Mouse (Mus musculus) neural tube, embryonic 13.5 days (tissue): Measurements from ENCODE around the gene Teddm1a. TPM values are rescaled to one million over a fixed set of nuclear protein-coding genes. Genes with fewer than 3 reads are reported as not detected.

Experiments
- ATAC-seq: fragments of 200-750 bp; cut with Nextera tagmentation; 2 replicates; pipeline ENCODE4 v1.8.0; 2017; ENCODE audit warnings: low read depth, mild to moderate bottlenecking, moderate TSS enrichment, moderate library complexity
- H3K27ac ChIP-seq: fragments of 300-500 bp; sonication (generic); replicated peaks from 2 replicates; pipeline ENCODE4 v1.5.1; 2015; ENCODE audit warnings: moderate library complexity, mild to moderate bottlenecking, inconsistent platforms
- H3K27me3 ChIP-seq: fragments of 300-500 bp; sonication (generic); 2 replicates; pipeline ENCODE4 v1.6.1; 2015; ENCODE audit warnings: mild to moderate bottlenecking, inconsistent platforms
- H3K36me3 ChIP-seq: fragments of 300-500 bp; sonication (generic); 2 replicates; pipeline ENCODE4 v1.6.1; 2015; ENCODE audit warnings: mild to moderate bottlenecking, inconsistent platforms
- H3K4me1 ChIP-seq: fragments of 300-500 bp; sonication (generic); replicated peaks from 2 replicates; pipeline ENCODE4 v1.6.1; 2015; ENCODE audit warnings: inconsistent platforms
- H3K4me2 ChIP-seq: fragments of 300-500 bp; sonication (generic); 2 replicates; pipeline ENCODE4 v1.6.1; 2015; ENCODE audit warnings: inconsistent platforms, mild to moderate bottlenecking, moderate library complexity
- H3K4me3 ChIP-seq: fragments of 300-500 bp; sonication (generic); 2 replicates; pipeline ENCODE4 v1.5.1; 2015; ENCODE audit warnings: mild to moderate bottlenecking, inconsistent platforms
- H3K9ac ChIP-seq: fragments of 300-500 bp; sonication (generic); 2 replicates; pipeline ENCODE4 v1.6.1; 2015; ENCODE audit warnings: moderate library complexity, mild to moderate bottlenecking, inconsistent platforms
- H3K9me3 ChIP-seq: fragments of 300-500 bp; sonication (generic); 2 replicates; pipeline ENCODE4 v1.6.1; 2016; ENCODE audit warnings: inconsistent platforms
- WGBS: fragments of 180-500 bp; shearing (Covaris S2); methylation state at CpG from one replicate; pipeline ENCODE4 v1.1.7; 2015; 5-methylcytosine and 5-hydroxymethylcytosine counted together
- polyA plus RNA-seq: library from polyadenylated mRNA; unstranded; fragments of >200 nt; fragmentation: Nextera tagmentation; extraction: Ambion mirVana; gene quantifications from 2 replicates; pipeline ENCODE4 v1.2.1, GENCODE M21; 2015

The Teddm1a gene
- polyA plus RNA-seq, 1 experiment from 2014 or later, result not detected

GRCm38 (mm10) chr1:153908741-153909140 lies 17.2 kb downstream of the Teddm1a start:
- WGBS, result 93% methylated on average over 4 of the region's 4 CpGs

DNA sequence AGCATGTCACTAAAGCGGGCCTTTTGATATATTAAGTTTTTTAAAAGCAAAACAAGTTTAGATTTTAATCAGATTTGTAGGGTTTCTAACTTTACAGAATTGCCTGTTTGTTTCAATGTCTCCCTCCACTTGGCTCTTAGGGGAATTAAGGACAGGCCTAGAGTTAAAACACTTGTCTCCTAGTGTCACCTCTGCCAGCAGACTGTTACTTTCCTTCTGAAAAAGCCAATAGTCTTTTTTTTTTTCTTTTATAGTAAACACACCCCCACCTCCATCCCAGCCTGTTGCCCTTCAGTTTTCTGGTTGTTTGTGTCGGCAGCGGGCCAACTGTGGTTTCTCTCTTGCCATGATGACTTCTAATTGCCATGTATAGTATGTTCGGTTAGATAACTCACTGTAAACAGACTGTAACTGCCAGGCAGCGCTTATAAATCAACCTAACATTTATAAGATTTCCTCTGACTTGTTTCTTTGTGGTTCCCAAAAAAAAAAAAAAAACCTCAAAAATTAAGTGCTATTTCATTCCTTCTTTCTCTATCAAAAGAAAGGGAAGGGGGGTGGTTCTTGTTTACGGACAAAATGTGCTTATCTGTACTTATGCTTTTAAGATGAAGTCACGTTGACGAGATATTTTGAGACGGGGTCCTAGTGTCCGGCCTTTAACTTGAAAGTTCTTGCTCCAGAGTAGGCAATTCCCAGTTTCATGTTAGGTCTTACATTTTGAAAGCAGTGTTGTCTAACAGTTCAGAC lies 17.8 kb downstream of the Teddm1a start:
- Histone ChIP-seq H3K9ac (no peak overlapping the region), H3K9me3 (no peaks in the 10 kb centered on the region), H3K4me2 (no peak overlapping the region), H3K4me1 (no peaks in the 10 kb centered on the region), H3K4me3 (no peak overlapping the region), H3K27me3 (no peaks in the 10 kb centered on the region), H3K36me3 (peaks cover 77% of the 10 kb centered on the region), H3K27ac (no peak overlapping the region)
- ATAC-seq, result no peak
- 90% methylated on average over 10 of the region's 10 CpGs for WGBS

More at GRCm38 (mm10) chr1:153908741-153909140, 17.2 kb downstream of the Teddm1a start:
- no peak for ATAC-seq
- no peak overlapping the region for H3K4me3 ChIP-seq
- no peaks in the 10 kb centered on the region for H3K9me3 ChIP-seq
- H3K27me3 ChIP-seq, result no peaks in the 10 kb centered on the region
- peaks cover 83% of the 10 kb centered on the region for H3K36me3 ChIP-seq
- no peak overlapping the region for H3K27ac ChIP-seq
- H3K4me1 ChIP-seq, result peaks cover 2% of the 10 kb centered on the region; the same call in 1 of the 2 replicates
- no peak overlapping the region for H3K4me2 ChIP-seq
- no peak overlapping the region for H3K9ac ChIP-seq

GRCm38 (mm10) chr1:153909963-153910291 lies 18.4 kb downstream of the Teddm1a start:
- Histone ChIP-seq H3K4me3 (no peak overlapping the region), H3K9ac (no peak overlapping the region), H3K4me1 (no peaks in the 10 kb centered on the region), H3K9me3 (no peaks in the 10 kb centered on the region), H3K4me2 (no peak overlapping the region), H3K27ac (no peak overlapping the region), H3K27me3 (no peaks in the 10 kb centered on the region), H3K36me3 (peaks cover 72% of the 10 kb centered on the region)
- no peak for ATAC-seq
- 93% methylated on average over 9 of the region's 9 CpGs for WGBS

DNA sequence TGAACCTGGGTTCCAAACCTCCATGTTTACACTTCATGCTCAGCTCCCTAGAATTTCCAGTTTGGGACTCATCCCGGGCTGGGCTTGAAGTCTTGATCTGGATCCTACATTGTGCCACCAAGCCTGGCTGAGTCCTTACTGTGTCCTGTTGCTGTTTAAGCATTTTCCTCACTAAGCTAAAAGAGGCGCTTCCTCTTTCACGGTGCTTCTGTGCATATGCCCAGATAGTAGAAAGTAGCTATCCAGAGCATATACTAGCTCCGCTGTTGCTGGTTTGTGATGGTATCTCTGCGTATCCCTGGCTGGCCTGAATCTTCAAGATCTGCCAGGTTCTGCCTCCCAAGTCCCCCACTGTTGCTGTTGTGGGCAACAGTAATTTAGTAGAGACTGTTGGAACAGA lies 18.9 kb downstream of the Teddm1a start:
- Histone ChIP-seq H3K36me3 (peaks cover 67% of the 10 kb centered on the region), H3K9ac (no peak overlapping the region), H3K9me3 (no peaks in the 10 kb centered on the region), H3K4me1 (no peaks in the 10 kb centered on the region), H3K27me3 (no peaks in the 10 kb centered on the region), H3K4me3 (no peak overlapping the region), H3K4me2 (no peak overlapping the region), H3K27ac (no peak overlapping the region)
- no peak for ATAC-seq
- WGBS, result 97% methylated on average over 5 of the region's 5 CpGs

- no peaks in the 10 kb centered on the region for H3K27me3 ChIP-seq
- no peak for ATAC-seq
- no peaks in the 10 kb centered on the region for H3K4me1 ChIP-seq
- 88% methylated on average over 6 of the region's 6 CpGs for WGBS
- H3K4me3 ChIP-seq, result no peak overlapping the region
- H3K36me3 ChIP-seq, result peaks cover 57% of the 10 kb centered on the region
- no peak overlapping the region for H3K9ac ChIP-seq
- no peaks in the 10 kb centered on the region for H3K9me3 ChIP-seq
- H3K27ac ChIP-seq, result no peak overlapping the region
- no peak overlapping the region for H3K4me2 ChIP-seq
Observed at GRCm38 (mm10) chr1:153911276-153911795, 19.8 kb downstream of the Teddm1a start.

GRCm38 (mm10) chr1:153913869-153914268 lies 22.3 kb downstream of the Teddm1a start:
- Histone ChIP-seq H3K4me1 (no peaks in the 10 kb centered on the region), H3K4me2 (no peak overlapping the region), H3K36me3 (peaks cover 32% of the 10 kb centered on the region), H3K27ac (no peak overlapping the region), H3K9me3 (no peaks in the 10 kb centered on the region), H3K27me3 (no peaks in the 10 kb centered on the region), H3K4me3 (no peak overlapping the region), H3K9ac (no peak overlapping the region)
- WGBS, result 88% methylated on average over 3 of the region's 3 CpGs
- no peak for ATAC-seq

DNA sequence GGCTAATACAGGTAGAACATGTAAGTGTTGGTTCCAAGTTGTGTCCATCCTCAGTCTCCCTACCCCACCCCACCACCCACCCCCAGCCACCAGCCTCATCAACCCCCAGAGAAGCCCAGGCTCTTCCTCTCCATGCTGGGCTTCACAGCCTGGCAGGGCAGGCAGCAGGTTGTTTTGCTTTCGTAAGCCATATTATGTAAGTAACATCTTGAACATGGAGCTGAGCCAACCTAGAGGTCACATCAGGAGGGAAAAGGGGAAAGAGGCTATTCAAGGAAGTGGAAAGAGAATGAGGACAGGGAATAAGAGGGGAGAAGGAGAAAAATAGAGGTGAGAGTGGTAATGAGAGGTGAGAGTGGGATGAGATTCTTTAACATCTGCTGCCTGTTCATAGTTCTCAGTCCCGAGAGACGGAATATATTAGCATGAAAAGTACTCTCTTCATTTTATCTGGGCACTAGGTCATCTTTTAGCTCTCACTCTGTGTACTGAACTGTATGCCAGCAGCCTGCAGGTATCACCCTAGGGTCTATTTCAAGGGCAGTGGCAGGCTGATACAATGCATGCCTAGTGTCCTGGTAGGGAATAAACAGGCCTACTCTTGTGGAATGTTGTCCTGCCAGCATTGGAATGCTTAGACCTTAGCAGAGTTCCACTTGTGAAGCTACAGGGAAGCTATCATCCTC lies 27.1 kb downstream of the Teddm1a start:
- 78% methylated on average over 3 of the region's 3 CpGs for WGBS
- Histone ChIP-seq H3K4me1 (no peaks in the 10 kb centered on the region), H3K36me3 (no peaks in the 10 kb centered on the region), H3K4me2 (no peak overlapping the region), H3K27me3 (no peaks in the 10 kb centered on the region), H3K4me3 (no peak overlapping the region), H3K27ac (no peak overlapping the region), H3K9ac (no peak overlapping the region), H3K9me3 (no peaks in the 10 kb centered on the region)
- no peak for ATAC-seq

DNA sequence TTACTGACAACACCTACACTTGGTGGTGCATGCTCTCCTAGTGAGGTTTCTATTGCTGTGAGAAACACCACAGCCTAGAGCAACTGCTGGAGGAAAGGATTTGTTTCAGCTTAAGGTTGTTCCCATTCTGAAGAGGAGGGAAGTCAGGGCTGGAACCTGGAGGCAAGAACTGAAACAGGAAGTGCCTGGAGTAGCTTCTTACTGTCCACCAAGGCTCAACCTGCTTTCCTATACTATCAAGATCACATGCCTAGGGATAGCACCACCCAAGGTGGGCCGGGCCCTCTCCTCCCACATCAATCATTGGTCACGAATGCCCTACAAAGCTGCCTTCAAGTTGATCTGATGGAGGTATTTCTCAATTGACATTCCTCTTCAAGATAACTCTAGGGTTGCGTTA lies 30.1 kb downstream of the Teddm1a start:
- Histone ChIP-seq H3K9me3 (no peaks in the 10 kb centered on the region), H3K4me3 (no peak overlapping the region), H3K9ac (no peak overlapping the region), H3K4me1 (no peaks in the 10 kb centered on the region), H3K4me2 (no peak overlapping the region), H3K27me3 (no peaks in the 10 kb centered on the region), H3K27ac (no peak overlapping the region), H3K36me3 (no peaks in the 10 kb centered on the region)
- 91% methylated on average over 3 of the region's 3 CpGs for WGBS
- no peak for ATAC-seq

- no peak for ATAC-seq
- WGBS, result 61% methylated on average over 5 of the region's 5 CpGs
- H3K36me3 ChIP-seq, result no peaks in the 10 kb centered on the region
- no peak overlapping the region for H3K9ac ChIP-seq
- H3K4me1 ChIP-seq, result no peaks in the 10 kb centered on the region
- no peak overlapping the region for H3K27ac ChIP-seq
- H3K27me3 ChIP-seq, result no peaks in the 10 kb centered on the region
- no peaks in the 10 kb centered on the region for H3K9me3 ChIP-seq
- H3K4me3 ChIP-seq, result no peak overlapping the region
- H3K4me2 ChIP-seq, result no peak overlapping the region
Observed at GRCm38 (mm10) chr1:153922571-153923021, 31.1 kb downstream of the Teddm1a start.

DNA sequence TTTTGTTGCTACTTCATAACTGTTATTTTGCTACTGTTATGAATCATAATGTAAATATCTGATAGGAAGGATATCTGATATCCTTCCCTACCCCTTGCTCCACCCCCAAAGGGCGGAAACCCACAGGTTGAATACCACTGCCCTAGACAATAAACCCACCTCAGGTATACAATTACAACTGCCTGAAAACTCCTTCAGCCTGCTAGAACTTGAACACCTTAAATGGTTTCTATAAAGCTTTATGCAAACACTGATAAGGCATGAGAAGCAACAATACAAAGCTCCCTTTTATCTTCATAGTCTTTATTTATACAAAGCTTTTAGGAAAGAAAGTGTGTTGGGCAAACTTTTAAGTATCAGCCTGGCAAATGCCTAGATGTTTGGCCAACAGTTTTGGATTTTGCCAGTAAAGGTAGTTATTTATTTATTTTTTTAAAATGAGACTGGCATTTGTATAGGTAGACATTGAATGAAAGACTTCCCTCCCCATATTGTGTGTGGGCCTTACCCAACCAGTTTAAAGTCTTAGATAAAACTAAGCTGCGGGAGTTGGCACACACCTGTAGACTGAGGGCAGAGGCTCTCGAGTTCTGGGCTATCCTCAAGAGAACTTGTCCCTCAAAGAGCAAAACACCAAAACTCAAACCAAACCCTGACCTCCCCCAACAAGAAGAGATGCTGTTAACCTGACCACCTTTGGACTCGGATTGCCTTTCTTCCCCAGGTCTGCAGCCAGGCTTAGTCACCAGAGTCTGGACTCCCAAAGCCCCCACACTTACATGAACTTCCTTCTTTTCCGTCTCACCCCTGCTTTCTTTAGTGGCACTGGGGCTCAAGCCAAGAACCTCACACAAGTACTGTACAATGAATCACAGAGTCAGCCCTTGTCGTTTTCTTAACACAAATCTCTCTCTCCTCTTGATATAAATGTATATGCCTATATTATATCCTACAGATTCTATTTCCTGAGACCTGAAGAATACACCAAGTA lies 33.1 kb downstream of the Teddm1a start:
- H3K36me3 ChIP-seq, result no peaks in the 10 kb centered on the region
- WGBS, result 87% methylated on average over 6 of the region's 6 CpGs
- H3K4me1 ChIP-seq, result no peaks in the 10 kb centered on the region

DNA sequence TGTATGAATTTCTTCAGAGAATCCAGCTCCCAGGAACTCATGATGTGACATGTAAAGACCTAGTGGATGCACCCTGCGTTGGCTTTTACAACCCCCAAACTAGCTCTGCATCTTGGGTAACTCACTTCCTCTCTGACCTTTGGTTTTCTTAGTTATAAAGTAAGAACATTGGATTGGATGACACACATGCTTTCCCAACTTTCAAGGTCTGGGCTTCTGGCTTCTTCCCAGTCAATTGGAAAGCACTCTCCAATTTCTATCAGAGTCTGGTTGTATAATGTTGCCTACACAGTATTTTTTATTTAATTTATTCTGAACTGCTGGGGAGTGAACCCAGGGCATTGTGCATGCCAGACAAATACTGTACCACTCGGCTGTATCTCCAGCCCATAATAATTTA lies 38.9 kb downstream of the Teddm1a start:
- Histone ChIP-seq H3K4me2 (no peak overlapping the region), H3K9ac (no peak overlapping the region), H3K4me1 (no peaks in the 10 kb centered on the region), H3K27me3 (no peaks in the 10 kb centered on the region), H3K27ac (no peak overlapping the region), H3K36me3 (no peaks in the 10 kb centered on the region), H3K9me3 (no peaks in the 10 kb centered on the region), H3K4me3 (no peak overlapping the region)
- WGBS, result 86% methylated on average over 2 of the region's 2 CpGs
- ATAC-seq, result no peak

More for the DNA sequence above, 33.1 kb downstream of the Teddm1a start:
- ATAC-seq, result no peak
- H3K27me3 ChIP-seq, result no peaks in the 10 kb centered on the region
- no peak overlapping the region for H3K9ac ChIP-seq
- H3K9me3 ChIP-seq, result no peaks in the 10 kb centered on the region
- no peak overlapping the region for H3K4me2 ChIP-seq
- H3K27ac ChIP-seq, result no peak overlapping the region
- H3K4me3 ChIP-seq, result no peak overlapping the region

DNA sequence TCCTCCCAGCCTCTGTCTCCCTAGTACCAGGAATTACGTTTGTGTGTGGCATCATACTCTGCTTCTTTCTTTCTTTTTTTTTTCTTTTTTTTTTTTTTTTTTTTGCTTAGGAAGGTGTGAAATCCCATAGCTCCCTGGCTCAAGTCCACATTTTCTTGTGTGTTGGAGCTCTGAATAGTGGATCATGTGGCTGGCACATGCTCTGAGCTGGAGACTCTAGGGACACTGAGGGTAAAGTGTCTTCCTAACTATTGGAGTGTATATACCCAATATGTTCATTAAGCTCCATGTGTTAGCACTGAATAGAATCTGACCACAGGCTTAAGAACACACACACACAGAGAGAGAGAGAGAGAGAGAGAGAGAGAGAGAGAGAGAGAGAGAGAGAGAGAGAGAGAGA lies 42.2 kb downstream of the Teddm1a start:
- Histone ChIP-seq H3K36me3 (no peaks in the 10 kb centered on the region), H3K27ac (no peak overlapping the region), H3K4me3 (no peak overlapping the region), H3K9me3 (no peaks in the 10 kb centered on the region), H3K4me2 (no peak overlapping the region), H3K27me3 (no peaks in the 10 kb centered on the region), H3K9ac (no peak overlapping the region), H3K4me1 (no peaks in the 10 kb centered on the region)
- ATAC-seq, result no peak
- 73% methylated on average over 1 of the region's 1 CpGs for WGBS
